Mouse (Mus musculus): ENCODE data around the gene Megf9.

DNA sequence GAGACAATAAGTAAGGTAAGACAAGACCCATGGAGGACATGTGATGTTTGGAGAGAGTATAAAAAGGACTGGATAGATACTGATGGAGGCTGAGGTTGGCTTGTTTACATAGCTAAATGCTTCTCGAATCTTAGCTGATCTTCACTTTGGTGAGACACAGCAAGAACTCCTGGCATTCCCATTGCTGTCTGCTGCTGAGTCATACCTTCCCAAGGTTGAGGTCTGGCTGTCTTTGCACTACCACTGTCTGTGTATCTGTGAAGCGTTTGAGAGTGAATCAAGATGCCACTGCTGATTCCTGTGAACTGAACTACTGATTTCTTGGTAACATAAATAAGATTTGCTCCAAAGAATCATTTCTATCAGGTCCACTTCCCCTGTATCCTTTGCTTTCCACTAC lies 19.1 kb upstream of the Megf9 start:
- TF ChIP-seq EP300 (IDR thresholded peaks at IDR 0.05; ENCODE audit: low read length), result no peak
- TF ChIP-seq MAFK (IDR thresholded peaks at IDR 0.05; ENCODE audit: insufficient replicate concordance, low read length), result no peak
- TF ChIP-seq USF2 (conservative IDR thresholded peaks at IDR 0.05; ENCODE audit: low read depth, low read length), result no peak
- TF ChIP-seq CTCF (conservative IDR thresholded peaks at IDR 0.05 in 1 of 2, IDR thresholded peaks at IDR 0.05 in 1 of 2; ENCODE audit: low read depth in 2 of 2, low read length in 2 of 2), result no peak
- no peak for TF ChIP-seq NELFE (IDR thresholded peaks at IDR 0.05; ENCODE audit: low read depth, low read length)
- no peak for TF ChIP-seq BHLHE40 (IDR thresholded peaks at IDR 0.05; ENCODE audit: low read depth, low read length)
- no peak for TF ChIP-seq POLR2A (IDR thresholded peaks at IDR 0.05; ENCODE audit: low read depth, low read length)
- no peak for TF ChIP-seq UBTF (IDR thresholded peaks at IDR 0.05; ENCODE audit: low read depth, low read length)
- no peak for TF ChIP-seq ZC3H11A (IDR thresholded peaks at IDR 0.05; ENCODE audit: low read depth, low read length)

All from CH12.LX (cell line).